Mouse (Mus musculus): Measurements from ENCODE around the gene Cldn13.

DNA sequence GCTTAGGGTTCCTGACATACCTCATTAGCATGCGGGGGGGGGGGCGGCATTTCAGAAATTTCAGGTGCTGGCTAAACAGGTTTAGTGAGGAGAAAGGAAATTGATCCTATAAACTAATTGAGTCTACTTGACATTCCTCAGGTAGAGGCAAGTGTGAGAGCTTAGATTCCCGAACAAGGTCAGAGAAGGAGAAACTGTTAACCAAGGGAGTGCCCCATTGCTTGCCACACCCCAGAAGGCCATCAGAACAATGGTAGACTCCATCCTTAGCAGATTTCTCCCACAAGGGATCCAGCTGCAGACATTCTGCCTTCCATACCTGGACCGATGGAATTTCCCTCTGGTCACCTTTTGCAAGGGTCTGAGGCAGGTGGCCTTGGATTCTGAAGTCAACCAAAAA lies 11.4 kb upstream of the Cldn13 start:
- TF ChIP-seq CTCF (IDR thresholded peaks at IDR 0.05; ENCODE audit: control insufficient read depth, insufficient read depth, insufficient replicate concordance, low read depth, low read length) (no peak), POLR2A (IDR thresholded peaks at IDR 0.05; ENCODE audit: control insufficient read depth, low read depth, low read length) (no peak)
